Mouse (Mus musculus) G1E (cell line): ENCODE results near the gene Olfr358. TPM values are rescaled to one million over a fixed set of nuclear protein-coding genes. Genes with fewer than 3 reads are reported as not detected.

Source experiments
- ATAC-seq: 2 replicates; pipeline ENCODE4 v1.8.0; 2016; ENCODE audit warnings: mild to moderate bottlenecking; ENCODE audit not compliant: insufficient number of reproducible peaks, poor library complexity, low FRiP score, severe bottlenecking; ENCODE audit errors: extremely low read depth
- DNase-seq: peaks from one replicate; pipeline ENCODE4 v3.0.0; 2012; ENCODE audit warnings: low spot score
- H3K27me3 ChIP-seq: 2 replicates; pipeline ENCODE4 v1.6.1; 2012; ENCODE audit warnings: mild to moderate bottlenecking, low read length, inconsistent platforms; ENCODE audit not compliant: insufficient read depth
- H3K36me3 ChIP-seq: replicated peaks from 2 replicates; pipeline ENCODE3; 2012; ENCODE audit warnings: mild to moderate bottlenecking, inconsistent platforms
- H3K4me1 ChIP-seq: 2 replicates; pipeline ENCODE4 v1.6.1; 2012; ENCODE audit warnings: low read depth, low read length, inconsistent platforms, mixed read lengths; ENCODE audit not compliant: insufficient read depth
- H3K4me3 ChIP-seq: 2 replicates; pipeline ENCODE4 v1.5.1; 2012; ENCODE audit warnings: low read depth, mild to moderate bottlenecking, inconsistent platforms, low read length, moderate library complexity, mixed read lengths
- H3K9me3 ChIP-seq: replicated peaks from 2 replicates; pipeline ENCODE4 v1.6.1; 2012; ENCODE audit warnings: inconsistent platforms
- CTCF ChIP-seq: IDR thresholded peaks from 2 replicates; pipeline ENCODE4 v1.5.1; 2012; ENCODE audit warnings: low read depth, low read length, inconsistent platforms, mixed read lengths
- GATA1 ChIP-seq: IDR thresholded peaks from 2 replicates; pipeline ENCODE4 v1.6.1; 2012; ENCODE audit warnings: borderline replicate concordance, low read length, inconsistent platforms, mixed read lengths
- GATA2 ChIP-seq: IDR thresholded peaks from 2 replicates; pipeline ENCODE4 v1.6.1; 2012; ENCODE audit warnings: low read depth, low read length, inconsistent platforms, borderline replicate concordance
- POLR2AphosphoS5 ChIP-seq: IDR thresholded peaks from 2 replicates; pipeline ENCODE4 v1.6.1; 2012; ENCODE audit warnings: low read depth, low read length, inconsistent platforms; ENCODE audit not compliant: insufficient replicate concordance
- TAL1 ChIP-seq: conservative IDR thresholded peaks from 2 replicates; pipeline ENCODE4 v1.6.1; 2012; ENCODE audit warnings: low read depth, low read length, inconsistent platforms, mixed read lengths
- polyA plus RNA-seq: library from polyadenylated mRNA; stranded (reverse); fragments of >175 nt; gene quantifications from 2 replicates; pipeline ENCODE4 v1.2.3, GENCODE M21; 2012
- total RNA-seq, 2 experiments: library from RNA; stranded (forward) in 1 of 2; stranded (reverse) in 1 of 2; fragments of 200-1000 nt in 1 of 2; fragments of >200 nt in 1 of 2; fragmentation: Nextera tagmentation in 1 of 2; gene quantifications; 2 replicates each; pipeline ENCODE4 v1.2.3; 2014 to 2017

The Olfr358 gene
- total RNA-seq (2014; fragmentation: Nextera tagmentation): not detected in 2 replicates
- 0.05 and 0.06 TPM in 2 replicates for total RNA-seq (2017)
- not detected in 2 replicates for polyA plus RNA-seq

DNA sequence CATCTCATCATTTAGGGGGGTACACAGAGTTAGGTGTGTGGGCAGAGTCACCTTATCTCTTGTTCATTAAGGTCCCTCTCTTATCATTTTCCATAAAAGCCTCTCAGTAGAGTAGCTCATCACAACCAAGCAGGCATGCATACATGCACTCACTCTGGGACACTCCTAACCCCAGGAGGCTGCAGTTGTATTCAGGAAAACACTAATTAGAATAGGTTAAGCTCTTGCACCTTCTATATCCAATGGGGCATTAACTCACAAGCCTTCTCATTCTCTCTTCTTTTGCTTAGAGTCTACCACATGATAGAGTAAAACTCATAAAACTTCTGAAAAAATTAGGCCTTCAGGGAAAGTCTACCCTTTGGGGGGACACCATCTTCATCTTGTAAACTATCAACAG is at the start of gene Olfr358:
Gene Olfr358, minus strand, starts transcription at position 101 of the 400 bp plus-strand sequence.
- H3K4me3 ChIP-seq: no peak within 1 kb of the TSS
- DNase-seq (no peak), ATAC-seq (no peak)
- no peaks in the 10 kb centered on the region for H3K36me3 ChIP-seq
- no peaks in the 10 kb centered on the region for H3K4me1 ChIP-seq
- no peaks in the 10 kb centered on the region for H3K27me3 ChIP-seq
- H3K9me3 ChIP-seq: no peaks in the 10 kb centered on the region
- TF ChIP-seq GATA2: no peak
- TF ChIP-seq POLR2AphosphoS5: no peak
- no peak for TF ChIP-seq CTCF
- no peak for TF ChIP-seq TAL1
- no peak for TF ChIP-seq GATA1

- DNase-seq: no peak
- Histone ChIP-seq H3K27me3 (no peaks in the 10 kb centered on the region), H3K4me1 (no peaks in the 10 kb centered on the region), H3K9me3 (no peaks in the 10 kb centered on the region), H3K36me3 (no peaks in the 10 kb centered on the region), H3K4me3 (no peak overlapping the region)
- no peak for ATAC-seq
- TF ChIP-seq TAL1 (no peak), CTCF (no peak), GATA2 (no peak), GATA1 (no peak), POLR2AphosphoS5 (no peak)
Observed at GRCm38 (mm10) chr2:36997030-36997429, 12.1 kb downstream of the Olfr358 start.

- no peaks in the 10 kb centered on the region for H3K4me1 ChIP-seq
- TF ChIP-seq TAL1 (no peak), POLR2AphosphoS5 (no peak), GATA1 (no peak), CTCF (no peak), GATA2 (no peak)
- no peak within 1 kb of the TSS for H3K4me3 ChIP-seq
- H3K27me3 ChIP-seq: no peaks in the 10 kb centered on the region
- ATAC-seq (no peak), DNase-seq (no peak)
- no peaks in the 10 kb centered on the region for H3K9me3 ChIP-seq
- no peaks in the 10 kb centered on the region for H3K36me3 ChIP-seq
Observed at GRCm38 (mm10) chr2:36993527-36993926, 15.6 kb downstream of the Olfr358 start, which contains the start of gene Olfr357. Gene Olfr357 (plus strand): TSS chr2:36993827.

Other genes with a start within 250 kb of the Olfr358 start
- not detected in 2 replicates for gene Olfr348, start 225.1 kb downstream of the Olfr358 start, total RNA-seq (2014; fragmentation: Nextera tagmentation)
- gene Olfr348, start 225.1 kb downstream of the Olfr358 start, total RNA-seq (2017): 0.06 and 0.11 TPM in 2 replicates
- gene Olfr348, start 225.1 kb downstream of the Olfr358 start, polyA plus RNA-seq: not detected in 2 replicates
- gene Olfr50, start 218.8 kb downstream of the Olfr358 start, total RNA-seq (2014; fragmentation: Nextera tagmentation): not detected in 2 replicates
- 0.05 and 0.06 TPM in 2 replicates for gene Olfr50, start 218.8 kb downstream of the Olfr358 start, total RNA-seq (2017)
- not detected in 2 replicates for gene Olfr50, start 218.8 kb downstream of the Olfr358 start, polyA plus RNA-seq
- gene Olfr3, start 192.3 kb downstream of the Olfr358 start, total RNA-seq (2014; fragmentation: Nextera tagmentation): not detected in 2 replicates
- 0.11 and 0.12 TPM in 2 replicates for gene Olfr3, start 192.3 kb downstream of the Olfr358 start, total RNA-seq (2017)
- not detected in 2 replicates for gene Olfr3, start 192.3 kb downstream of the Olfr358 start, polyA plus RNA-seq
- gene Olfr350, start 163.0 kb downstream of the Olfr358 start, total RNA-seq (2014; fragmentation: Nextera tagmentation): not detected in 2 replicates
- 0.22 and 0.23 TPM in 2 replicates for gene Olfr350, start 163.0 kb downstream of the Olfr358 start, total RNA-seq (2017)
- not detected in 2 replicates for gene Olfr350, start 163.0 kb downstream of the Olfr358 start, polyA plus RNA-seq
- gene Olfr351, start 146.7 kb downstream of the Olfr358 start, total RNA-seq (2014; fragmentation: Nextera tagmentation): not detected in 2 replicates
- gene Olfr351, start 146.7 kb downstream of the Olfr358 start, total RNA-seq (2017): 0.16 and 0.41 TPM in 2 replicates
- not detected in 2 replicates for gene Olfr351, start 146.7 kb downstream of the Olfr358 start, polyA plus RNA-seq
- gene Olfr352, start 140.9 kb downstream of the Olfr358 start, total RNA-seq (2014; fragmentation: Nextera tagmentation): not detected in 2 replicates
- 0.05 TPM in 1 of 2 replicates, not detected in the other for gene Olfr352, start 140.9 kb downstream of the Olfr358 start, total RNA-seq (2017)
- gene Olfr352, start 140.9 kb downstream of the Olfr358 start, polyA plus RNA-seq: not detected in 2 replicates
- gene Olfr353, start 116.4 kb downstream of the Olfr358 start, total RNA-seq (2014; fragmentation: Nextera tagmentation): not detected in 2 replicates
- gene Olfr353, start 116.4 kb downstream of the Olfr358 start, total RNA-seq (2017): 0.05 and 0.12 TPM in 2 replicates
- gene Olfr353, start 116.4 kb downstream of the Olfr358 start, polyA plus RNA-seq: not detected in 2 replicates
- gene Olfr354, start 103.7 kb downstream of the Olfr358 start, total RNA-seq (2014; fragmentation: Nextera tagmentation): not detected in 2 replicates
- 0.16 and 0.17 TPM in 2 replicates for gene Olfr354, start 103.7 kb downstream of the Olfr358 start, total RNA-seq (2017)
- not detected in 2 replicates for gene Olfr354, start 103.7 kb downstream of the Olfr358 start, polyA plus RNA-seq
- gene Olfr355, start 80.4 kb downstream of the Olfr358 start, total RNA-seq (2014; fragmentation: Nextera tagmentation): not detected in 2 replicates
- gene Olfr355, start 80.4 kb downstream of the Olfr358 start, total RNA-seq (2017): 0.06 and 0.11 TPM in 2 replicates
- not detected in 2 replicates for gene Olfr355, start 80.4 kb downstream of the Olfr358 start, polyA plus RNA-seq
- not detected in 2 replicates for gene Olfr356, start 72.2 kb downstream of the Olfr358 start, total RNA-seq (2014; fragmentation: Nextera tagmentation)
- gene Olfr356, start 72.2 kb downstream of the Olfr358 start, total RNA-seq (2017): not detected in 2 replicates
- not detected in 2 replicates for gene Olfr356, start 72.2 kb downstream of the Olfr358 start, polyA plus RNA-seq
- gene Olfr357, start 15.5 kb downstream of the Olfr358 start, total RNA-seq (2014; fragmentation: Nextera tagmentation): not detected in 2 replicates
- gene Olfr357, start 15.5 kb downstream of the Olfr358 start, total RNA-seq (2017): 0.06 and 0.11 TPM in 2 replicates
- gene Olfr357, start 15.5 kb downstream of the Olfr358 start, polyA plus RNA-seq: not detected in 2 replicates
- gene Olfr360, start 56.4 kb upstream of the Olfr358 start, total RNA-seq (2014; fragmentation: Nextera tagmentation): not detected in 2 replicates
- 0.16 TPM in 1 of 2 replicates, not detected in the other for gene Olfr360, start 56.4 kb upstream of the Olfr358 start, total RNA-seq (2017)
- gene Olfr360, start 56.4 kb upstream of the Olfr358 start, polyA plus RNA-seq: not detected in 2 replicates
- not detected in 2 replicates for gene Olfr361, start 80.0 kb upstream of the Olfr358 start, total RNA-seq (2014; fragmentation: Nextera tagmentation)
- gene Olfr361, start 80.0 kb upstream of the Olfr358 start, total RNA-seq (2017): 0.06 and 0.11 TPM in 2 replicates
- gene Olfr361, start 80.0 kb upstream of the Olfr358 start, polyA plus RNA-seq: not detected in 2 replicates
- gene Olfr362, start 108.6 kb upstream of the Olfr358 start, total RNA-seq (2014; fragmentation: Nextera tagmentation): not detected in 2 replicates
- 0.16 TPM in 1 of 2 replicates, not detected in the other for gene Olfr362, start 108.6 kb upstream of the Olfr358 start, total RNA-seq (2017)
- gene Olfr362, start 108.6 kb upstream of the Olfr358 start, polyA plus RNA-seq: not detected in 2 replicates
- not detected in 2 replicates for gene Olfr364-ps1, start 130.0 kb upstream of the Olfr358 start, total RNA-seq (2014; fragmentation: Nextera tagmentation)
- 0.06 and 0.27 TPM in 2 replicates for gene Olfr364-ps1, start 130.0 kb upstream of the Olfr358 start, total RNA-seq (2017)
- gene Olfr364-ps1, start 130.0 kb upstream of the Olfr358 start, polyA plus RNA-seq: not detected in 2 replicates
- gene Olfr365, start 178.9 kb upstream of the Olfr358 start, total RNA-seq (2014; fragmentation: Nextera tagmentation): not detected in 2 replicates
- 0.05 and 0.17 TPM in 2 replicates for gene Olfr365, start 178.9 kb upstream of the Olfr358 start, total RNA-seq (2017)
- not detected in 2 replicates for gene Olfr365, start 178.9 kb upstream of the Olfr358 start, polyA plus RNA-seq
- not detected in 2 replicates for gene Olfr366, start 202.2 kb upstream of the Olfr358 start, total RNA-seq (2014; fragmentation: Nextera tagmentation)
- gene Olfr366, start 202.2 kb upstream of the Olfr358 start, total RNA-seq (2017): 0.06 and 0.11 TPM in 2 replicates
- gene Olfr366, start 202.2 kb upstream of the Olfr358 start, polyA plus RNA-seq: not detected in 2 replicates